Mouse (Mus musculus) kidney, adult 2 months (tissue): ENCODE data around the gene Naa60.

ENCODE experiments used
- CTCF ChIP-seq: fragments of 200-500 bp; conservative IDR thresholded peaks from 2 replicates; pipeline ENCODE4 v1.5.1; 2011; ENCODE audit warnings: low read depth, mild to moderate bottlenecking, control low read depth, low read length, moderate library complexity, mixed read lengths; ENCODE audit not compliant: insufficient read depth, insufficient read length
- POLR2A ChIP-seq: fragments of 200-500 bp; IDR thresholded peaks from one replicate; pipeline ENCODE4 v1.6.1; 2011; ENCODE audit warnings: low read depth, low read length, control low read depth

DNA sequence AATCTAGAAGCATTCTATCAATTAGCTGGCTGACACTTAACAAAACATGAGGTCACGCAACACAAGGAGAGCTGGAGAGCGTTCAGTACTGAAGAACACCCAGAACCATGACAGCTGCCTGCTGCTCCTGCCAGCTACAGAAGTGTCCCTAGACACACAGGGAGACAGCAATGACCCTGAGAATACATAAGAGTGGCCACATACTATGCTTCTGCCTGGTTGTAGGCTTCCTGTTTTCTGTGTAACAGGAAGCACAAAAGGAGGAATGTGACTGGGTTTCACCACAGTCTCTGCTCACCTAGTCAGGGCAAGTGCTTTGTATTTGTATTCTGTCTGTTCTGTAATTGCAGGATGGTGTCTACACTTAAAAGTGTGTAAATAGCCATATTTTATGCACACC lies 48.6 kb downstream of the Naa60 start:
- TF ChIP-seq CTCF (no peak), POLR2A (no peak)
